Mouse (Mus musculus): ENCODE data around the gene Ugt1a6b. TPM values are rescaled to one million over a fixed set of nuclear protein-coding genes. Genes with fewer than 3 reads are reported as not detected.
A peak's percentile ranks its signal among the peaks of the same experiment; 100 is the strongest.

Ugt1a6b gene
- polyA plus RNA-seq, 1 experiment from 2014 or later, result 0.13 TPM

GRCm38 (mm10) chr1:88227482-88227881 is 124.4 kb downstream of the Ugt1a6b start:
- H3K9ac ChIP-seq (replicated peaks; ENCODE audit: low read length), result no peak overlapping the region
- 61% methylated on average over 2 of the region's 2 CpGs for WGBS
- DNase-seq (no peak), ATAC-seq (ENCODE audit: low FRiP score, low TSS enrichment) (no peak)
- H3K4me1 ChIP-seq (ENCODE audit: control insufficient read depth, insufficient read depth, low read length), result no peaks in the 10 kb centered on the region
- H3K9me3 ChIP-seq (ENCODE audit: control insufficient read depth, low read length), result peaks cover 75% of the 10 kb centered on the region
- no peak overlapping the region for H3K4me3 ChIP-seq (replicated peaks; ENCODE audit: low read depth, low read length)
- H3K27ac ChIP-seq (replicated peaks; ENCODE audit: low read depth, low read length), result no peak overlapping the region
- no peaks in the 10 kb centered on the region for H3K27me3 ChIP-seq (ENCODE audit: control insufficient read depth, insufficient read depth, low read length)
- no peaks in the 10 kb centered on the region for H3K36me3 ChIP-seq (ENCODE audit: control insufficient read depth, insufficient read depth, low read length)
- H3K4me2 ChIP-seq (ENCODE audit: low read length), result no peak overlapping the region

- ATAC-seq (ENCODE audit: low FRiP score, low TSS enrichment) (no peak), DNase-seq (no peak)
- Histone ChIP-seq H3K9ac (replicated peaks; ENCODE audit: low read length) (no peak overlapping the region), H3K4me1 (ENCODE audit: control insufficient read depth, insufficient read depth, low read length) (no peaks in the 10 kb centered on the region), H3K36me3 (ENCODE audit: control insufficient read depth, insufficient read depth, low read length) (no peaks in the 10 kb centered on the region), H3K4me3 (replicated peaks; ENCODE audit: low read depth, low read length) (no peak overlapping the region), H3K27me3 (ENCODE audit: control insufficient read depth, insufficient read depth, low read length) (no peaks in the 10 kb centered on the region), H3K4me2 (ENCODE audit: low read length) (no peak overlapping the region), H3K9me3 (ENCODE audit: control insufficient read depth, low read length) (peaks cover 79% of the 10 kb centered on the region), H3K27ac (replicated peaks; ENCODE audit: low read depth, low read length) (no peak overlapping the region)
- WGBS, result 73% methylated on average over 7 of the region's 7 CpGs
Observed at GRCm38 (mm10) chr1:88228121-88228520, 125.1 kb downstream of the Ugt1a6b start.

GRCm38 (mm10) chr1:88229566-88229965 is 126.5 kb downstream of the Ugt1a6b start:
- H3K9ac ChIP-seq (replicated peaks; ENCODE audit: low read length), result no peak overlapping the region
- peaks cover 93% of the 10 kb centered on the region for H3K9me3 ChIP-seq (ENCODE audit: control insufficient read depth, low read length)
- no peaks in the 10 kb centered on the region for H3K36me3 ChIP-seq (ENCODE audit: control insufficient read depth, insufficient read depth, low read length)
- WGBS, result 78% methylated on average over 3 of the region's 3 CpGs
- no peak for ATAC-seq (ENCODE audit: low FRiP score, low TSS enrichment)
- H3K4me3 ChIP-seq (replicated peaks; ENCODE audit: low read depth, low read length), result no peak overlapping the region
- no peaks in the 10 kb centered on the region for H3K4me1 ChIP-seq (ENCODE audit: control insufficient read depth, insufficient read depth, low read length)
- DNase-seq, result no peak
- no peak overlapping the region for H3K27ac ChIP-seq (replicated peaks; ENCODE audit: low read depth, low read length)
- no peak overlapping the region for H3K4me2 ChIP-seq (ENCODE audit: low read length)
- no peaks in the 10 kb centered on the region for H3K27me3 ChIP-seq (ENCODE audit: control insufficient read depth, insufficient read depth, low read length)

GRCm38 (mm10) chr1:88229986-88230385 is 126.9 kb downstream of the Ugt1a6b start:
- DNase-seq, result no peak
- H3K27ac ChIP-seq (replicated peaks; ENCODE audit: low read depth, low read length), result no peak overlapping the region
- H3K4me3 ChIP-seq (replicated peaks; ENCODE audit: low read depth, low read length), result no peak overlapping the region
- no peaks in the 10 kb centered on the region for H3K4me1 ChIP-seq (ENCODE audit: control insufficient read depth, insufficient read depth, low read length)
- 84% methylated on average over 5 of the region's 5 CpGs for WGBS
- H3K9ac ChIP-seq (replicated peaks; ENCODE audit: low read length), result no peak overlapping the region
- no peak overlapping the region for H3K4me2 ChIP-seq (ENCODE audit: low read length)
- H3K36me3 ChIP-seq (ENCODE audit: control insufficient read depth, insufficient read depth, low read length), result no peaks in the 10 kb centered on the region
- H3K9me3 ChIP-seq (ENCODE audit: control insufficient read depth, low read length), result peaks cover 97% of the 10 kb centered on the region
- 0 out of 2 replicates have a peak, but pooled peaks have one; percentile 0 for ATAC-seq (ENCODE audit: low FRiP score, low TSS enrichment)
- no peaks in the 10 kb centered on the region for H3K27me3 ChIP-seq (ENCODE audit: control insufficient read depth, insufficient read depth, low read length)

- H3K4me3 ChIP-seq (replicated peaks; ENCODE audit: low read depth, low read length), result no peak overlapping the region
- no peaks in the 10 kb centered on the region for H3K36me3 ChIP-seq (ENCODE audit: control insufficient read depth, insufficient read depth, low read length)
- no peaks in the 10 kb centered on the region for H3K27me3 ChIP-seq (ENCODE audit: control insufficient read depth, insufficient read depth, low read length)
- H3K4me2 ChIP-seq (ENCODE audit: low read length), result no peak overlapping the region
- no peak overlapping the region for H3K27ac ChIP-seq (replicated peaks; ENCODE audit: low read depth, low read length)
- 74% methylated on average over 7 of the region's 7 CpGs for WGBS
- H3K9me3 ChIP-seq (ENCODE audit: control insufficient read depth, low read length), result peaks cover 100% of the 10 kb centered on the region
- H3K9ac ChIP-seq (replicated peaks; ENCODE audit: low read length), result no peak overlapping the region
- DNase-seq, result no peak
- ATAC-seq (ENCODE audit: low FRiP score, low TSS enrichment), result no peak
- no peaks in the 10 kb centered on the region for H3K4me1 ChIP-seq (ENCODE audit: control insufficient read depth, insufficient read depth, low read length)
Observed at GRCm38 (mm10) chr1:88230421-88230820, 127.4 kb downstream of the Ugt1a6b start.

GRCm38 (mm10) chr1:88230981-88231802 is 128.1 kb downstream of the Ugt1a6b start:
- H3K27ac ChIP-seq (replicated peaks; ENCODE audit: low read depth, low read length), result no peak overlapping the region
- DNase-seq, result no peak
- H3K36me3 ChIP-seq (ENCODE audit: control insufficient read depth, insufficient read depth, low read length), result no peaks in the 10 kb centered on the region
- H3K4me3 ChIP-seq (replicated peaks; ENCODE audit: low read depth, low read length), result no peak overlapping the region
- H3K9me3 ChIP-seq (ENCODE audit: control insufficient read depth, low read length), result peaks cover 100% of the 10 kb centered on the region
- no peak for ATAC-seq (ENCODE audit: low FRiP score, low TSS enrichment)
- H3K9ac ChIP-seq (replicated peaks; ENCODE audit: low read length), result no peak overlapping the region
- no peaks in the 10 kb centered on the region for H3K4me1 ChIP-seq (ENCODE audit: control insufficient read depth, insufficient read depth, low read length)
- no peak overlapping the region for H3K4me2 ChIP-seq (ENCODE audit: low read length)
- H3K27me3 ChIP-seq (ENCODE audit: control insufficient read depth, insufficient read depth, low read length), result no peaks in the 10 kb centered on the region
- WGBS, result 75% methylated on average over 6 of the region's 6 CpGs

GRCm38 (mm10) chr1:88231803-88232499 is 128.9 kb downstream of the Ugt1a6b start:
- WGBS, result 68% methylated on average over 7 of the region's 7 CpGs
- Histone ChIP-seq H3K4me3 (replicated peaks; ENCODE audit: low read depth, low read length) (no peak overlapping the region), H3K27ac (replicated peaks; ENCODE audit: low read depth, low read length) (no peak overlapping the region), H3K4me1 (ENCODE audit: control insufficient read depth, insufficient read depth, low read length) (no peaks in the 10 kb centered on the region), H3K4me2 (ENCODE audit: low read length) (no peak overlapping the region), H3K9ac (replicated peaks; ENCODE audit: low read length) (no peak overlapping the region), H3K36me3 (ENCODE audit: control insufficient read depth, insufficient read depth, low read length) (no peaks in the 10 kb centered on the region), H3K27me3 (ENCODE audit: control insufficient read depth, insufficient read depth, low read length) (no peaks in the 10 kb centered on the region), H3K9me3 (ENCODE audit: control insufficient read depth, low read length) (peaks cover 98% of the 10 kb centered on the region)
- ATAC-seq (ENCODE audit: low FRiP score, low TSS enrichment) (no peak), DNase-seq (no peak)

- H3K4me1 ChIP-seq (ENCODE audit: control insufficient read depth, insufficient read depth, low read length), result no peaks in the 10 kb centered on the region
- no peaks in the 10 kb centered on the region for H3K27me3 ChIP-seq (ENCODE audit: control insufficient read depth, insufficient read depth, low read length)
- 53% methylated on average over 3 of the region's 3 CpGs for WGBS
Observed at GRCm38 (mm10) chr1:88232664-88233380, 129.8 kb downstream of the Ugt1a6b start.

More at GRCm38 (mm10) chr1:88232664-88233380, 129.8 kb downstream of the Ugt1a6b start:
- H3K27ac ChIP-seq (replicated peaks; ENCODE audit: low read depth, low read length), result no peak overlapping the region
- no peaks in the 10 kb centered on the region for H3K36me3 ChIP-seq (ENCODE audit: control insufficient read depth, insufficient read depth, low read length)
- no peak overlapping the region for H3K9ac ChIP-seq (replicated peaks; ENCODE audit: low read length)
- H3K9me3 ChIP-seq (ENCODE audit: control insufficient read depth, low read length), result peaks cover 98% of the 10 kb centered on the region
- H3K4me2 ChIP-seq (ENCODE audit: low read length), result no peak overlapping the region
- ATAC-seq (ENCODE audit: low FRiP score, low TSS enrichment) (no peak), DNase-seq (no peak)
- no peak overlapping the region for H3K4me3 ChIP-seq (replicated peaks; ENCODE audit: low read depth, low read length)
